Mouse (Mus musculus) myocyte (in vitro differentiated cells): ENCODE data around the gene Klhl9. TPM values are rescaled to one million over a fixed set of nuclear protein-coding genes. Genes with fewer than 3 reads are reported as not detected.

Experiments used
- H3K27me3 ChIP-seq: one replicate; pipeline ENCODE4 v1.6.1; 2011; ENCODE audit not compliant: control insufficient read depth, insufficient read depth, insufficient read length
- H3K36me3 ChIP-seq: one replicate; pipeline ENCODE4 v1.6.1; 2011; ENCODE audit not compliant: control insufficient read depth, insufficient read depth
- H3K4me2 ChIP-seq: one replicate; pipeline ENCODE4 v1.6.1; 2011; ENCODE audit warnings: low read depth, control low read depth
- H3K4me3 ChIP-seq: one replicate; pipeline ENCODE4 v1.5.1; 2011; ENCODE audit warnings: mild to moderate bottlenecking, control low read depth, moderate library complexity
- H3K79me2 ChIP-seq: one replicate; pipeline ENCODE4 v1.6.1; 2011; ENCODE audit not compliant: control insufficient read depth, insufficient read depth
- H3ac ChIP-seq: one replicate; pipeline ENCODE4 v1.6.1; 2011; ENCODE audit not compliant: control insufficient read depth, insufficient read length
- CEBPB ChIP-seq: IDR thresholded peaks from 2 replicates; pipeline ENCODE4 v1.6.1; 2011; ENCODE audit warnings: mild to moderate bottlenecking, moderate library complexity; ENCODE audit not compliant: poor library complexity, insufficient read depth, severe bottlenecking
- E2F4 ChIP-seq: IDR thresholded peaks from one replicate; pipeline ENCODE4 v1.6.1; 2011; ENCODE audit warnings: mild to moderate bottlenecking, control low read depth, moderate library complexity; ENCODE audit not compliant: insufficient read depth
- MAX ChIP-seq: IDR thresholded peaks from one replicate; pipeline ENCODE4 v1.6.1; 2011; ENCODE audit warnings: low read depth, mild to moderate bottlenecking, control low read depth
- MYOD1 ChIP-seq, 3 experiments: IDR thresholded peaks; one replicate each; pipeline ENCODE4 v1.6.1; 2011; ENCODE audit warnings: control low read depth in 2 of 3, low read depth in 2 of 3, mild to moderate bottlenecking in 2 of 3, moderate library complexity in 1 of 3; ENCODE audit not compliant: insufficient read length in 2 of 3, control insufficient read depth in 1 of 3
- MYOG ChIP-seq, 3 experiments: IDR thresholded peaks; one replicate each; pipeline ENCODE4 v1.6.1; 2011; ENCODE audit warnings: control low read depth in 2 of 3, low read depth in 2 of 3, mild to moderate bottlenecking in 2 of 3; ENCODE audit not compliant: insufficient read length in 2 of 3, control insufficient read depth in 1 of 3, insufficient read depth in 1 of 3
- POLR2A ChIP-seq: IDR thresholded peaks from one replicate; pipeline ENCODE4 v1.6.1; 2011; ENCODE audit warnings: low read depth, mild to moderate bottlenecking, control low read depth, moderate library complexity; ENCODE audit not compliant: insufficient read length
- POLR2AphosphoS2 ChIP-seq: IDR thresholded peaks from one replicate; pipeline ENCODE4 v1.6.1; 2011; ENCODE audit warnings: low read depth, control low read depth; ENCODE audit not compliant: insufficient read length
- REST ChIP-seq: IDR thresholded peaks from one replicate; pipeline ENCODE4 v1.6.1; 2011; ENCODE audit warnings: mild to moderate bottlenecking, control low read depth, moderate library complexity; ENCODE audit not compliant: insufficient read depth, insufficient read length
- SRF ChIP-seq: IDR thresholded peaks from one replicate; pipeline ENCODE4 v1.6.1; 2011; ENCODE audit warnings: low read depth; ENCODE audit not compliant: control insufficient read depth, insufficient read length
- TCF12 ChIP-seq: IDR thresholded peaks from one replicate; pipeline ENCODE4 v1.6.1; 2011; ENCODE audit warnings: mild to moderate bottlenecking, control low read depth; ENCODE audit not compliant: poor library complexity, insufficient read depth, severe bottlenecking
- TCF3 ChIP-seq: IDR thresholded peaks from one replicate; pipeline ENCODE4 v1.6.1; 2011; ENCODE audit warnings: low read depth, control low read depth; ENCODE audit not compliant: insufficient read length
- USF1 ChIP-seq: IDR thresholded peaks from one replicate; pipeline ENCODE4 v1.6.1; 2011; ENCODE audit warnings: low read depth, mild to moderate bottlenecking, control low read depth, moderate library complexity
- polyA plus RNA-seq: library from polyadenylated mRNA; unstranded; fragments of >200 nt; fragmentation: generic; extraction: Trizol; gene quantifications from one replicate; pipeline ENCODE4 v1.2.1, GENCODE M21; 2012; ENCODE audit warnings: missing spikeins

Klhl9 gene
- polyA plus RNA-seq, 1 experiment = 12.0 TPM

GRCm38 (mm10) chr4:88718715-88719114 is 3.5 kb downstream of the Klhl9 start:
- H3ac ChIP-seq = no peak overlapping the region
- TF ChIP-seq MYOD1 (IDR thresholded peaks at IDR 0.05; ENCODE audit: control insufficient read depth in 1 of 3, insufficient read length in 2 of 3, low read depth in 2 of 3) = no peak
- TF ChIP-seq SRF = no peak
- TF ChIP-seq POLR2AphosphoS2 = no peak
- no peak for TF ChIP-seq MAX
- no peak for TF ChIP-seq E2F4
- no peak for TF ChIP-seq REST
- TF ChIP-seq POLR2A = no peak
- TF ChIP-seq USF1 = no peak
- no peak for TF ChIP-seq TCF12
- no peak for TF ChIP-seq CEBPB
- TF ChIP-seq TCF3 = no peak
- no peak for TF ChIP-seq MYOG (IDR thresholded peaks at IDR 0.05; ENCODE audit: control insufficient read depth in 1 of 3, insufficient read depth in 1 of 3, insufficient read length in 2 of 3, low read depth in 2 of 3)
- H3K79me2 ChIP-seq = peaks cover 65% of the 10 kb centered on the region
- peaks cover 19% of the 10 kb centered on the region for H3K36me3 ChIP-seq
- H3K27me3 ChIP-seq = no peaks in the 10 kb centered on the region
- no peak overlapping the region for H3K4me3 ChIP-seq
- peak overlapping the region; percentile 92 for H3K4me2 ChIP-seq

- Histone ChIP-seq H3K4me3 (no peak overlapping the region), H3K36me3 (peaks cover 17% of the 10 kb centered on the region), H3K4me2 (peak overlapping the region; percentile 30), H3K79me2 (peaks cover 44% of the 10 kb centered on the region), H3K27me3 (no peaks in the 10 kb centered on the region), H3ac (no peak overlapping the region)
- no peak for TF ChIP-seq POLR2A
- no peak for TF ChIP-seq SRF
- no peak for TF ChIP-seq REST
- no peak for TF ChIP-seq MAX
- TF ChIP-seq MYOD1 (IDR thresholded peaks at IDR 0.05; ENCODE audit: control insufficient read depth in 1 of 3, insufficient read length in 2 of 3, low read depth in 2 of 3) = peak in 1 of 3 experiments; percentile 55
- no peak for TF ChIP-seq USF1
- TF ChIP-seq TCF12 = no peak
- TF ChIP-seq MYOG (IDR thresholded peaks at IDR 0.05; ENCODE audit: control insufficient read depth in 1 of 3, insufficient read depth in 1 of 3, insufficient read length in 2 of 3, low read depth in 2 of 3) = peak in 1 of 3 experiments; percentile 61
These were observed 7.2 kb downstream of the Klhl9 start for GRCm38 (mm10) chr4:88715059-88715458.

- no peaks in the 10 kb centered on the region for H3K27me3 ChIP-seq
- H3K36me3 ChIP-seq = peaks cover 17% of the 10 kb centered on the region
These were observed 8.0 kb downstream of the Klhl9 start for GRCm38 (mm10) chr4:88714281-88714680.

GRCm38 (mm10) chr4:88707128-88707826 is 15.0 kb downstream of the Klhl9 start:
- Histone ChIP-seq H3K79me2 (no peaks in the 10 kb centered on the region), H3K36me3 (no peaks in the 10 kb centered on the region), H3K4me2 (no peak overlapping the region), H3K27me3 (no peaks in the 10 kb centered on the region), H3K4me3 (no peak overlapping the region), H3ac (no peak overlapping the region)
- TF ChIP-seq TCF12 = no peak
- no peak for TF ChIP-seq POLR2AphosphoS2
- TF ChIP-seq MYOD1 (IDR thresholded peaks at IDR 0.05; ENCODE audit: control insufficient read depth in 1 of 3, insufficient read length in 2 of 3, low read depth in 2 of 3) = no peak
- no peak for TF ChIP-seq USF1
- TF ChIP-seq MAX = no peak
- TF ChIP-seq POLR2A = no peak
- no peak for TF ChIP-seq SRF
- no peak for TF ChIP-seq TCF3
- no peak for TF ChIP-seq REST
- TF ChIP-seq CEBPB = no peak
- TF ChIP-seq E2F4 = no peak
- TF ChIP-seq MYOG (IDR thresholded peaks at IDR 0.05; ENCODE audit: control insufficient read depth in 1 of 3, insufficient read depth in 1 of 3, insufficient read length in 2 of 3, low read depth in 2 of 3) = no peak

More at GRCm38 (mm10) chr4:88714281-88714680, 8.0 kb downstream of the Klhl9 start:
- TF ChIP-seq MAX (no peak), POLR2AphosphoS2 (no peak), SRF (no peak), MYOD1 (IDR thresholded peaks at IDR 0.05; ENCODE audit: control insufficient read depth in 1 of 3, insufficient read length in 2 of 3, low read depth in 2 of 3) (no peak), TCF12 (no peak), TCF3 (no peak), REST (no peak), POLR2A (no peak)
- no peak overlapping the region for H3K4me3 ChIP-seq
- H3K79me2 ChIP-seq = peaks cover 37% of the 10 kb centered on the region
- H3ac ChIP-seq = no peak overlapping the region
- peak overlapping the region; percentile 30 for H3K4me2 ChIP-seq

- H3K36me3 ChIP-seq = no peaks in the 10 kb centered on the region
- H3K4me2 ChIP-seq = no peak overlapping the region
- no peak overlapping the region for H3ac ChIP-seq
- H3K4me3 ChIP-seq = no peak overlapping the region
- H3K27me3 ChIP-seq = no peaks in the 10 kb centered on the region
- H3K79me2 ChIP-seq = no peaks in the 10 kb centered on the region
- TF ChIP-seq MAX = no peak
- TF ChIP-seq MYOG (IDR thresholded peaks at IDR 0.05; ENCODE audit: control insufficient read depth in 1 of 3, insufficient read depth in 1 of 3, insufficient read length in 2 of 3, low read depth in 2 of 3) = no peak
- no peak for TF ChIP-seq CEBPB
- TF ChIP-seq SRF = no peak
- no peak for TF ChIP-seq TCF3
- no peak for TF ChIP-seq POLR2AphosphoS2
- no peak for TF ChIP-seq MYOD1 (IDR thresholded peaks at IDR 0.05; ENCODE audit: control insufficient read depth in 1 of 3, insufficient read length in 2 of 3, low read depth in 2 of 3)
- TF ChIP-seq REST = no peak
- no peak for TF ChIP-seq USF1
- no peak for TF ChIP-seq E2F4
- TF ChIP-seq TCF12 = no peak
- TF ChIP-seq POLR2A = no peak
These were observed 16.3 kb downstream of the Klhl9 start for GRCm38 (mm10) chr4:88705924-88706323.
